Mouse (Mus musculus): ENCODE data around the gene Krt6a.
"Not testable (repeated sequence)": the region's sequence is repeated elsewhere in the genome, so short reads cannot be mapped to it uniquely, and the experiment has no call there.

Krt6a gene

DNA sequence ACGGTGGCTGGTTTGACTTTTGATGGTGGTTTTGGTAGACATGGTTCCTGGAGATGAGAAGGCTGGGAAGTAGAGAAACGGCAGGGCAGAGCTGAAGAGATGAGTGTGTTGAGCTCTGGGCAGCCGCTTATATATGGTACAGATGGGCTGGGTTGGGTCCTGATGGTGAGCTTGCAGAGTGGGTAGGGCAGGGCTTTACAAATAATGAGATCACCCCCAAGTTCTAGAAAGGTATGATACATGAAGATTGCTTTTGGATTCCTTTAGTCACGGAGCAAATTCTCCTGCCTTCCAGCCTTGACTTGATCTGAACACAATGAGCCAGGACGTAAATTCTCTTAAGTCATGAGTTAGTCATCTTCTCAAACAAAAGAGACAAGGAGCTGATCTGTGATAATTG lies at the start of gene Krt6a:
Gene Krt6a, minus strand, starts transcription at position 101 of the 400 bp plus-strand sequence.
- CTCF ChIA-PET = no interaction called here

DNA sequence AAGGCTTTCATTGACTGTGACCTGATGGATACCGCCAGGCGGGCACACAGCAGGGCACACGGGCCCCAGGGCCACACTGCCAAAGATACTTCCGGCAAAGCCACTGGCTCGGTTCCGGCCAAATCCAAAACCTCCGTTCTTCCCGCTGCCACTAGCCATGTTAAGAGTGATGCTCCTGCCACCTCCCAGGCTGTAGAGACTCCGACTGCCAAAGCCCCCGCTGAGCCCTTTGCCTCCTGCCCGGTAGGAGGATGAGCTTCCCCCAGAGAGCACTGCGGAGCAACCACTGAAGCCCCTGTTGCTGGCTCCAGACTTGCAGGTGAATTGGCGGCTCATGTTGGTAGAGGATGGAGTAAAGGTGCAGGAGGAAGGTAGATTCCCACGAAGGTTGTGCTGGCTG lies 48.6 kb upstream of the Krt6a start, which contains the start of gene Krt71:
Gene Krt71, minus strand, starts transcription at position 399 of the 400 bp plus-strand sequence.
- CTCF ChIA-PET = no interaction called here

DNA sequence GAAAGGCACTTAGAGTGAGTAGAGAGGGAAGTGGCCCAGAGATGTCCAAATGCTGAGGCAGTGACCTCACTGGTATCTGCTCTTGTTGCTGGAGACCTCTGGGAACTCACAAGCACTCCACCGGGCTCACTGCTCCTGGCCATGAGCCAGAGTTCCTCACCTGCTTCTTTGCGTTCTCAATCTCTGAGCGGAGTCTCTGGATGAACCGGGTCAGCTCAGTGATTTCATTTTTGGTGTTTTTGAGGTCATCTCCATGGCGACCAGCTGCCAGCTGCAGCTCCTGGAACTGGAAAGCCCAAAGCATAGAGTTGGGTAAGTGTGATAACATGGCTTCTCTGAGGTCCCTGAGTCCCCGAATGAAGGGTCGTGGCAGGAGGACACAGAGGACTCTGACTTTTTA lies 43.7 kb upstream of the Krt6a start:
- CTCF ChIA-PET = no interaction called here

DNA sequence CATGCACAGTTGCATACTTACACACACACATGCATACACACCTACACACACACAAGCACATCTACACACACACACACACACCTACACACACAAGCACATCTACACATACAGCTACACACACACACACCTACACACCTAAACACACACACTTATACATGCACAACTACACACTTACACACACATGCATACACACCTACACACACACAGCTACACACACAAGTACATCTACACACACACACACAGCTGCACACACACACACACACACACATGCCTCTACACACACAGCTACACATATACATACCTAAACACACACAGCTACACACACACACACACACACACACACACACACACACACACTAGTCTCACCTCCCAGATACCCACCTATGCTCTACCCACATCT lies 36.5 kb upstream of the Krt6a start:
- CTCF ChIA-PET = no interaction called here

DNA sequence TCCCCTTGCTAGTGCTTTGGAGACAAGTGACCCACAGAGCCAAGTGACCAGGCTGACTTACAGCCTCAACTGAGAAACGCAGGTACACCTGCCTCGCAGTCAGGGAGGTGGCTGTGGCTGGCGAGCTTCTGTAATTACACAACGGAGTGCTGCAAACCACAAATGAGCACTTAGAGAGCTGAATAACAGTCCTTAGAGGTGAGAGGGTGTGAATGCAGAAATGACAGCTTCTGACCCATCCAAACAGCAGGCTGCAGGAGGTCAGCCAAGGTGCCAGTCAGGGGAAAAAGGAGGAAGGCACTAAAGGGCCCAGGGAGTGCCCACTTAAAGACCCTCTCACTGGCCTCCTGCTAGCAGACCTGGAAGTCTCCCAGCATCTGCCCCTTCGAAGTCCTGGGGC lies 30.6 kb upstream of the Krt6a start:
- CTCF ChIA-PET = no interaction called here

DNA sequence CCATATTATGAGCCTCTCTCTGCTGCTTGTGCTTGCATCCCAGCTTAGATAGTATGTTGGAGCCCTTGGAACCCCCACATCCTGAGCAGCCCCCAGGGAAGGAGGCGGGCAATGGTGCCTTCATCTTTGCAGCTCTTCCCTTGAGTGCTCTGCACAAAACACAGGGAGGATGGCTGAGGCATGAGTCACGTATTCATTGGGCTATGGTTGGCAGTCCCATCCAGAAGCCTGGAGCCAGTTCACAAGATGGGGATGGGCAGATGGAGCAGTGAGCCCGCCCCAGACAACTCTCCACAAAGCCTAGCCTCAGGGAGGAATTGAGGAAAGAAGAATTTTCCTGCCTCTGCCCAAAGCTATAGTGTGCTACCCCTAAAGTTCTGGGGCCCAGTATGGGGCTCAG lies 21.7 kb upstream of the Krt6a start:
- CTCF ChIA-PET = no interaction called here

DNA sequence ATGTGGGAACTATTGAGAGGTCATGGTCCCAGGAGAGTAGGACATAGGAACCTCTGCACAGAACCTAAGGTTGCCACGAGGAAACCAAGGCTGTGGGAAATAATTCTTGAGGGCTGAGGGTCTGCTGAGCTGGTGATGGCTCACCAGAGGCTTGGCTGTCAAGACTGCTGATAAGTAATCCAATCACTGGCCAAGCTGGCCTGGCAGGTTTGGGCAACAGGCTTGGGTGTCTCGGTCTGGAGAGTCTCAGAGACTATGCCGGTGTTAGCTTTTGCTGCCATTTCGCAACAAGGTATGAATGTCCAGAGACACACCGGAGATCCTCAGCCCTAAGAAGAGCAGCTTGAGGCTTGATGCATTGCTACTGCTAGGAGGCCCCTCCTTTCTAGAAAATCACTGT lies 20.2 kb upstream of the Krt6a start:
- CTCF ChIA-PET = interaction anchor here (0.5 kb wide), 1 partner anchor 884 kb away, joined by 3 read pairs; no protein-coding TSS in a partner anchor

DNA sequence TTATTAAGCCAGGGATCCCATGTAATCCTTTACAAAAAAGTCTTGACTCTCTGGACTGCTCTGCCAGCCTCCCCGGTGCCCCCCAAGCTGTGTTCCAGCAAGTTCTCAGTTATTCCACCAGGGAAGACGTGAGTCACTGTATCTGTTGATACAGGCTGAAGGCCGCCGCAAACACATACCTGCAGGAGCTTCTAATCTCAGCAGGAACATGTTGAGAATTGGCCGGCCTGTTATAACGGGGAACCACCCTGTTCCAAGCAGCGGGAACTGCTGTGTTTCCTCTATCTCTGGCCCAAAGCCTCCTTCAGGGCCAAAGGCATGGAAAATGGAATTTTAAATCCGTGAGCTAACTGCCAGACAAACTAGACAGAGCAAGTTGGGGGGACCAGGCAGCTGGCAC lies 19.6 kb upstream of the Krt6a start:
- CTCF ChIA-PET = no interaction called here

DNA sequence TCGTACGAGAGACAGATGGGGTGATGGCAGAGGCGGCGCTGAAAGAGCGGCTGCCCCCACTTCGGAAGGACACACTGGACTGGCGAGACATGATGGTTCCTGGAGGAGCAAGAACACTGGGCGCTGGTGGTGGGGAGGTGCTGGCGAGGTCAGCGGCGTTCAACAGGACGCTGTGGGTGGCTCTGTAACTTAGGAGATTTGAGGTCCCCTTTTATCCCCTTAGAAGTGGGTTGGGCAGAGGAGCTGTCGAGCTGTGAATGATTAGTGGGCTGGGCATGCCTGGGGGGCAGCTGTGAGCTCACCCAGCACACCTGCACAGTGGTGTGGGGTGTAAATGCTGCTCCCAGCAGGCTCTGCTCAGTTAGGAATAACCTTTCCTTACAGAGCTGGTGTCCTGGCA lies 18.6 kb upstream of the Krt6a start, which contains the start of gene Krt5:
Gene Krt5, minus strand, starts transcription at position 179 of the 400 bp plus-strand sequence.
- CTCF ChIA-PET = no interaction called here

DNA sequence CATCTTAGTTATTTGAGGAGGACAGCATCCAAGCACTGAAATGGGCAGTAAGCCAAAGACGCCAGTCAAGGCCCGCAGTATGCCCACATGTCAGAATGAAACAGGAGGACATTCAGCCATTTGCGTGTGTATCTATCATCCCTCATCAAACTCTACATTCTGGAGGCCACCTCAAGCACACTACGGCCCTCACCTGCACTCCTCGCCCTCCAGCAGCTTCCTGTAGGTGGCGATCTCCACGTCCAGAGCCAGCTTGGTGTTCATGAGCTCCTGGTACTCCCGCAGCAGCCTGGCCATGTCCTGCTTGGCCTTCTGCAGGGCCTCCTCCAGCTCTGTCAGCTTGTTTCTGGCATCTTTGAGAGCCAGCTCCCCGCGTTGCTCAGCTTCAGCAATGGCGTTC lies 14.6 kb upstream of the Krt6a start:
- CTCF ChIA-PET = no interaction called here

DNA sequence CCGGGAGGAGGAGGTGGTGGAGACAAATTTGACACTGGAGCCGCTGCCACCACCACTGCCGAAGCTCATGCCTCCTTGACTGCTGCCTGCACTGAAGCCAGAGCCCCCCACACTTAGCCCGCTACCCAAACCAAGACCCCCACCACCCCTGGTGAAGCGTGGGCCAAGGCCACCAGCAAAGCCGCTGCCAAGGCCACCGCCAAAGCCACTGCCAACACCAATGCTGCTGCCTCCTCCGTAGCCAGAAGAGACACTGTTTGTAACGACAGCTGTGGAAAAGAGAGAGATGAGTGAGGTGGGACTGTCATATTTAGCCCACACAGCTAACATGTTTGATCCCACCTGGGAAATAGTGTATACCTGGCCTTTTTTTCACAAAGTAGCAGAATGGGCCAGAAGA lies 13.3 kb upstream of the Krt6a start:
- CTCF ChIA-PET = no interaction called here

DNA sequence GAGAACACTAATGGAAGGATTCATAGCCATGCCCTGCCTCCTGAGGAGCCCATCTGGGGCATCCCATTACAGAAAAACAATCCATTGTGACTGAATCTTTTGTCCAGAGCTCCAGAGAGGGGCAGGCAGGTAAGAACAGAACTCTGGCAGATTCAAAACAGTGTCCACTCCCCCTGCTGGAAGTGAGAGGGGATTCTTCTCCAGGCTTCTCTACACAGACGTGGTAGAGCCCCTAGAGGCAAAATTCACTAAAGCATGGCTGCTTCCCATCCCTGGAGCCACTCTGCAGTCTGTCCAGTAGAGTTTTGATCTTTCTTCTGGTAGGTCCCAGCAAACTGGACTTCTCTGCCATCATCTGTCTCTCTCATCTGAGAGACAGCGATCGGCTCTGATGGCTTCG lies 10.0 kb upstream of the Krt6a start:
- CTCF ChIA-PET = no interaction called here

DNA sequence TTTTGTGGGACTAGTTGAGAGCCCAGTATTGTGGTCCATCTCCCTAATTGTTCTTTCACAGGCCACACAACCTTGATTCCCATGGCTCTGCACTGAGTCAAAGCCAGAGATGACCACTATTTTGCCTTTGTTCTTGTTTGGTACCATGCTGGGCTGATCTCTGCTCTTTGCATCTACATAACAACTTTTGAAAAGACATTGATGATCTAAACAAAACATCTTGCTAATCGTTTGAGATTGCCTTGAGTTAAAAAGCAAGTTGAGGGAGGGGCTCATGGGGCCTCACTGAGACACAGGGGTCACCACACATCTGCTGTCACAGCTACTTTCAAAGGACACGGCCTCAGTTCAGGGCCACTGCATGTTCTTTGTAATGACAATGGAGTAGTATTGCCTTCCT lies 8.3 kb upstream of the Krt6a start:
- CTCF ChIA-PET = no interaction called here

DNA sequence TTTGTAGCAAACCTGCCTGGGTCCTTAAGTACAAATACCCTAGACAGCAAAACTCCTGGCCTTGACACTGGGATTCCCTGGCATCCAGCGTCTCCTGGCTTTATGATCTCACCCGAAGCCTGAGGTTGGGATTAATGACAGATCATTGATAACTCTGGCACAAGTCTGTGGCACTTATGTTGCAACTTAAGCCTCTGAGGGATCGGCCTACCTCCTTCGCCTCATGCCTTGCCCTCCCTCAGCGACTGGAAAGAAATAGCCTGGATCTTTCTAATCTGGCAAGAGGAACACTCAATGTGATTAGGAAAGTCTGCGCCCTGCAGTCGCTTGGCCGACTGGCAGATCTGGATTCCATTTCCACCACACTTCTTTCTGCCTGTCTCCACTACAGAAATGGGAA lies 5.8 kb upstream of the Krt6a start:
- CTCF ChIA-PET = no interaction called here

DNA sequence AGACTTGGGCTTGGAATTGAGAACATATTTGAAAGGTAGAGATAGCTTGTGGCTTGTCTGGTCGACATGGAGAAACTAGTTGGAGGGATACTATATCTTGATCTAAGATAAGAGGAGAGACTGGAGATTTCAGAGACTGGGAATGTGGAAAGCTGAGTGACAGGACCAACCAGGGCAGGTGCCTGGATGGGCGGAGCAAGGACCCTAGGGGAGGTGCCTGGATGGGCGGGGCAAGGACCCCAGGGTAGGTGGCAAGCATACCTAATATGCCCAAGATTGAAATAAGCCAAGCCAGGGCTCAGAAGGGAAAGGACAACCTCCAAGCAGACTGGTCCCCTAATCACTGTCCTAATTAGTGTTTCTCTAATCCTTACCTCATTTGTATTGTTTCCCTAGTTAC lies 5.1 kb upstream of the Krt6a start:
- CTCF ChIA-PET = no interaction called here

DNA sequence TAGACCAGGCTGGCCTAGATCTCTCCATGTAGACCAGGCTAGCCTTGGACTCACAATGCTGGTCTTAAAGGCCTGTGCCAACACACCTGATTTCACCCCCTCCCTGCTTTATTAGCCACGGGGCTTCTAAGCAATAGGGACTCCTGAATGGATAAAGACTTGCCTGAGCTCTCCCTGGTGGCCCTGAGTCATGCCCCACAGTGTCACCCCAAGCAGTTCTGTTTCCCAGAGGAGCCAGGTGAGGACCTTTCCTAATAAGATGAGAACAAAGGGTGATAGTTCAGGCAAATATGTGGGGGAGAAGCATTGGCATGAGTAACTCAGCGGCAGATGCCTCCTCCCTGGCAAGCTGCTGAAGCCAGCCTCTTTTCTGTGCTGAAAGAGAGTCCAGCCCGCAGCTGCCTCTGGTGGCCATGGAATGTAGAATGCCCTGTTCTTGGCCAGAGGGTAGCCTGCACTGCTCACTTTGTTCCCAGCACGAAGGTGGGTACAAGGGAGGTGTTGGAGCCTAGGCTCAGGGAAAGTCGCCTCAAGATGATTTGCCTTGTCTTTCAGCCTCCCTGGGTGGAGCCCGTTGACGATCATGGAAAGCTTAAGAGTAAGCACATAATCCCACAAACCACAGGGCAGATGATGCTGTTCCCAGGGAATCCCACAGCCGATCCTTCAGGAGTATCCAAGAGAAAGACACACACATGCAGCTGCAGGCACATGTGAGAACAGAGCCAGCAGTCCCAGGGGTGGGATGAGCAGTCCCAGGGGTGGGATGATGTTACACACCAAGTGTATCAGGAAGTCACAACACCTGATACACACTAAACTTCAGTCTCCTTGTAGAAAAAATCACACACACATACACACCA lies 3.5 kb upstream of the Krt6a start:
- CTCF ChIA-PET = no interaction called here

DNA sequence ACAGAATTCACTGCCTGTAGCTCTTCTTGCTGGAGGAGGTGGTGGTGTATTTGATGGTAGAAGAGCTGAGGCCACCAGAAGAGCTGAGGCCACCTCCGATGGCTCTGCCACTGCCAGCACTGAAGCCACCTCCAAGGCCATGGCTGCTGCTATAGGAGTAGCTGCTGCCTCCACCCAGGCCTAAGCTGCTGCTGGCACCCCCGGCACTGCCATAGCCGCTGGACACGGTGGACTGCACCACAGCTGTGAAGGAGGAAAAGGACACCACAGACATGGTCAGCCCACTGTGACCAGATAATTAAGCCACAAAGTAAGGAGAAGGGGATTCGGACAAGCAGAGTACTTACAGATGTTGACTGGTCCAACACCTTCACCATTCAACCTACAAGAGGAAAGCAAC lies 3.6 kb downstream of the Krt6a start:
- CTCF ChIA-PET = not testable (repeated sequence)

DNA sequence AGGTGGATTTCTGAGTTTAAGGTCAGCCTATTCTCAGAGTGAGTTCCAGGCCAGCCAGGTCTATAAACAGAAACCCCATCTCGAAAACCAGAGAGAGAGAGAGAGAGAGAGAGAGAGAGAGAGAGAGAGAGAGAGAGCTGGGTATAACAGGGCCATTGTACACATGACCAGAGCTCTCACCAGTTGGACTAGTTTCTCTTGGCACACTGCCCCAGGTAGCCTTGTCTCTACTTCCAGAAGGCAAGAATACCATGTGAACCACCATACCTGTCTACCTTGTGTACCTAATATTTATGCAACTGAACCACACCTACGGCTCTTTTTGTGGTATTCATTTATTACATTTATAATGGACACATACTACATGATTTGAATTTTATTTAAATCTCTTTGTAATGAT lies 5.9 kb downstream of the Krt6a start:
- CTCF ChIA-PET = no interaction called here

DNA sequence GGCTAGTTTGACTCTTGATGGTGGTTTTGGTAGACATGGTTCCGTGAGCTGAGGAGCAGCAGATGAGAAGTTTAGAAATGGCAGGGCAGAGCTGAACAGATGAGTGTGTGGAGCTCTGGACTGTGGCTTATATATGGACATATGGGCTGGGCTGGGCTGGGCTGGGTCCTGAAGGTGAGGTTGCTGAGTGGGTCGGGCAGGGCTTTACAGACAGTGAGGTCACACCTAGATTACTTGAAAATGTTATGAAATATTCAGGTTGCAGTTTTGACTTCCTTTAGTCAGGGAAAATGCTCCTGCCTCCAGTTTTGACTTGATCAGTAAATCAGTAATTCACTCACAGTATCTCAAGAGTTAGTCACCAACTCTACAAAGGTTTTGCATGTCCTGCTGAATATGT lies 13.9 kb downstream of the Krt6a start, which contains the start of gene Krt6b:
Gene Krt6b, minus strand, starts transcription at position 101 of the 400 bp plus-strand sequence.
- CTCF ChIA-PET = no interaction called here

DNA sequence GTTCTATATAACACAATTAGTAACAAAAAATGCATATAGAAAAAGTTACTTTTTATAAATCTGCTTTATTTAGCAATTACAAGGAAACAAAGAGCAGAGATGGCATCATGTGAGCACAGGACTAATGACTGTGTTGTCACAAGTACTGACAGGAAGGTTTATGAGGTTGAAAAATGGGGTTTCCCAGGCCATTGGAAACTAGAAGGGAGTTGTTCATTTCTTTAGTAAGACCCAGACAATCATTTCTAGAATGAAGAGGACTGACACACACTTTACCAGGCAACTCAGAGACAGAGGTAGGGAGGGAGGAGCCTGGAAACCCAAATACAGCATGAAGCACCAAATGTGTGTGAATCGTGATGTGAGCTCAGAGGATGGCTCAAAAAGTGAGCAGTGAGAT lies 18.1 kb downstream of the Krt6a start:
- CTCF ChIA-PET = no interaction called here

DNA sequence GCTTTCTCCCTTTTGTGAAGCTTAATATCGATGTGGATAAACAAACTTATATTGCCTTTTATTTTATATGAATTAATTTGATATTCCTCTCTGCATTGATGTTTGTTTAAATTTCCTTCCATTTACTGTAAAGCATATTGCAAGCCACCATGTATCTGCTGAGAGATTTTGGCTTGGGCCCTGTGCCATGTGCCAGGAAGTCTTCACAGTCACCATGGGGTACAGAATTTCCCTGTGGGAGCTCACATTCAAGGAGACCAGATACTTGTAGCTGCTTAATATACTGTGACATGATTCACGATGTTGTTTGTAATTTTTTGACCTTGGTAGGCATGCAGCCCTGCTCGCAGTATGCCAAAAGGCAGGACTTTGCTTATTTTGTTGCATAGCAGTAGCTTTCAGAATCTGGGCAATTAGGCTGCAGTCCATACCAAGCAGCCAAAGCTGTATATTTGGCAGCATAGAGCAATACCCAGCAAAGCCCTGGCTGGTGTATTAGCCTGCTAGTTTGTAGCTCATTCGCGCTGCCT lies 41.3 kb downstream of the Krt6a start:
- CTCF ChIA-PET = no interaction called here

DNA sequence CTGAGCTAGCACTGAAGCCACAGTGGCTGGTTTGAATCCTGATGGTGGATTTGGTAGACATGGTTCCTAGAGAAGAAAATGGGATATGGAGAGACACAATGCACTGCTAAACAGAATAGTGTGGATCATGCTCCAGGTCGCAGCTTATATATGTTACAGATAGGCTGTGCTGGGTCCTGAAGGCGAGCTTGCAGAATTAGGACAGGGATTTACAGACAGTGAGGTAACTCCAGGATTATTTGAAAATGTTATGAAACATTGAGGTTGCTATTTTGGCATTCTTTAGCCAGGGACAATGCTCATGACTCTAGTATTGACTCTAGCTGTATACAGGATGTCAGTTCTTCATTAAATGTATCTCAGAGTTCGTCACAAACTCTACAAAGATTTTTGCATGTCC lies 46.8 kb downstream of the Krt6a start, which contains the start of gene Gm5478:
Gene Gm5478, minus strand, starts transcription at position 101 of the 400 bp plus-strand sequence.
- CTCF ChIA-PET = no interaction called here

Data from spleen, embryonic (tissue).